Mouse (Mus musculus): ENCODE measurements around the gene Dpf3.

The Dpf3 gene

DNA sequence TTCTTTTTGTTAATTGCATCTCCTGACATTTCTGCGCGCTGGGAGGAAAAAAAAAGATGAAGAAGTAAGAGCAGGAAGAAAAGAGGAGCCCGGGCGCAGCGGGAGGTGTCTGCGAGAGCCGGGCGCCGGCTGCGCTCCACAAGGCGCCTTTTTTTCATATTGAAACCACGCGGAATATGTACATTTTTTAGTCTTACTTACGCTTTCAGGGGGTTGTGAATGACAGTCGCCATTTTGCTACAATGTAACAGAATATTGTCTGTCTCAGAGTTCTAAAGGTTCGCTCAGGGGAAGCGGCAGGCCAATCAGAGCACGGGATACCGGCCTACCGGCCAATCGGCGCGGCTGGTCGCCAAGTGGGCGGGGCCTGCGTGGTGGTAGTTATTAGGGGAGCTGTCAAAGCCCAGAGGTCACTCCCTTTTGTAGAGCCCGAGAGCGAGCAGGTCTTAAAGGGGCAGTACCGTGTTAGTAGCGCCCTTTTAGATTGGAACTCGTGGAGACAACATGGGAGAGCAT is at the start of gene Dpf3:
Gene Dpf3 (minus strand): TSS at position 241 of the 516 bp plus-strand sequence.
- DNase-seq = peak; percentile 91

DNA sequence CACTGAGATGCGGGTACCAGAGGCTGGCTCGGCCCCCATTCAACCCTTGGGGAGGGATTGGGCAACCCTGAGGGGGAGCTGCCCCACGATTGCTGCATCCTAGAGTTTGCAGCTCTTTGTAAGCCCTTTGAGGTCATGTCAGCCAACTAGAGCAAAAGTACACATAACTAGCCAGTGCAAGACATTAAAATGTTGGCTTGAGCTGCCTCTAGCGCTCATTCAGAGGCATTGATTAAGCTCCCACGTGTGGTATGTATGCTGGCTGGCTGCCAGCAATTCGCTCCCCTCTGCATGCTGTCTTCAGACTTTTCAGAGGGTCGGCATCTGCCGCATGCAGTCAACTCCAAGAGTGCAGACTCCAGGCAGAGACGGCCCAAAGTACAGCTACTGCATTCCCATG is 48.5 kb upstream of the Dpf3 start:
- DNase-seq = no peak

DNA sequence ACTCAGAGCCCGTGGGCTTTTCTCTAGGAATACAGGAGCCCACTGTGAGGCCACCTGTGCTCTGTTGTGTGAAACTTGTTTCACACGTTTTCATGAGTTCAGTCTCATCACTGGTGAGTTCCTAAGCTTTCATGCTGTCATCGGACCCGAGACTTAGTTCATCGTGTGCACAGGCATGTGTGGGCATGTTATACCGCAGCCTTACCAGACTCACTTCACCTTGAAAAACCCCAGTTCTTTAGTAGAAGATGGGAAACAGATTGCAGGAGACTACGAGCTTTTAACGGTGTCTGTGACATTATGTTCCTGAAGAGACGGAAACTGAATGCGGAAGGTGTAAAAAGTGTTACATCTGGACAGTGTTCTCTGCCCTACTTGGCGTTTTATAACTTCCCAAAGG is 47.9 kb upstream of the Dpf3 start:
- no peak for DNase-seq

DNA sequence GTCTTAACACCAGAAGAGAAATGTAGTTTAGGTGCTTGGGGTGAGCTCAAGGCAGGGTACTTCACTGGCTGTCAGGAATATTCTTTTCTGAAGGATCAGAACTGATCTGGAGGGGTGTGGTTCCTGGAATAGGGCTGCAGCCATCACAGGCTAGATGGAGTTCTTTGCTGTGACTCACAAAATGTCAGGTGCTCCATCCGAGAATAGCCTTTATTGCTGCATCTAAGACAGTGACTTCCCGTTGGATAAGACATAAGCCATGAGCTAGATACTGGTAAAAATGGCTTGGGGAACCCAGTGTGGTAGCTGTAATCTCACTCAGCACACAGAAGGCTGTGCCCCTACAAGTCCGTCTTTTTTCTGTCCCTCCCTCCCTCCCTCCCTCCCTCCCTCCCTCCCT is 46.7 kb upstream of the Dpf3 start:
- DNase-seq = no peak

DNA sequence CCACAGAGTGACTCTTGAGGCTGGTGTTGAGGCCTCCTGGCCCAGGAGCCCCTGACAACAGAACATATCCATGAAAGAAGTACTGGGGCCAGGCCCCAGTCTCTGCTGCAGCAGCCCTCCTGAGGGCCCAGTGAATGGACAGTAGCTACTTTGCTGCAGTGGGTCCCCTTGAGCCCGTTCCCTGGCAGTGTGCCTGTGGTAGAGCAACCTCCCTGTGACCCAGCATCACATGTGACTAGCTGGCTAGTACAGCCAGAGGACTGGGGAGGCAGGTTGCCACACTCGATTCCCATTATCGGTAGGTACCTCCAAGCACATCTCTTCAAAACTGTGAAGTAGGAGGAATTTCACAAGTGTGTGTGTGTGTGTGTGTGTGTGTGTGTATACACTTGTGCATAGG is 45.5 kb upstream of the Dpf3 start:
- no peak for DNase-seq

DNA sequence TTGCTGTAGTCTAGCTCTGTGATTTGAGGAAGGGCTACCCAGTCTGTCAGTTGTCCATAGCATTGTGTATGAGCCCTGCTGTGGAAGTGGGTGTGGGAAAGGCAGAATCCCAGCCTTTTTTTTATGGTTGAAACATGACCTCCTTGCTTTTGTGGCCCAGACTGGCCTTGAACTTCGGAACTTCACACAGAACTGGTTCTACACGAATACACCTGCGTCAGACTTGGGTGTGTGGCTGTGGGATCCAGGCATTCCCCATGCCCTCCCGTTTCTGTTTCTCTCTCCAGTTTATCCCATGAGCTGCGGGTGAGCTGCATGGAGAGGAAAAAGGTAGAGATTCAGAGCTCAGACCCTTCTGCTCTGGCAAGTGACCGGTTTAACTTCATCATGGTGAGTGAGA is 44.5 kb upstream of the Dpf3 start:
- no peak for DNase-seq

DNA sequence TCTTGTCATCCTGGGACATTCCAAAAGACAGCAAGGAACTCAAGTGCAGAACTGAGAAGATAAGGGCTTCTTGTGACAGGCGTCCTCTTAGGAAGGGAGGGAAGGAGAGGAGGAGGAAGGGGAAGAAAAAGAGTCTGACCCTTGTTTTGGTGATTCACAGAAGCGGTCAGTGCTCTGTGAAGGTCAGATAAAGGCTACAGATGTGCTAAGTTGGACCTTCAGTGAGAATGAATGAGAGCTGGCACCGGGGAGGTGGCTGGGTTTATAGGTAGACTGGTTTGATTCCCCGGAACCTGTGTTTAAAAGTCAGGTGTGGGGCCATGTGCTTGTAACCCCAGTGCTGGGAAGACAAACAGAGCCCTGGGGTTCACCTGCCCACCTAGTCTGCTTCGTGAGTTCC is 41.1 kb upstream of the Dpf3 start:
- DNase-seq = no peak

DNA sequence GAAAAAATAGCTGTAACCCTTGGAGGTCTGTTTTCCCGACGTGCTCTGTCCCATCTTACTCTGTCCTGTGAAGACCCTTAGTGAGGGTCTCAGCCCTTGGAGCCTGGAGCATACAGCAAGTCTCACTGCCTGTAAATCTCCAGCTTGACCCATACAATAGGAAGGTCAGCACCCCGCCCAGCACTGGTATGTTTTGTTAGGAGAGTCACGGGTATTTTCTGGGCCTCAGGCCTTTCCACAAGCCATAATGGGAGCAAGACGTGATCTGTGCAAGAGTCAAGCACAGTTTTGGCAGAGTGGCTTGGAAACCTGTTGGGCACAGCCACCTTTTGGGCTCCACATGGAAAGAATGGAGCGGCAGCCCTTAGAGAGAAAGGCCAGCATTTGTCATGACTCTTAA is 40.3 kb upstream of the Dpf3 start:
- DNase-seq = no peak

DNA sequence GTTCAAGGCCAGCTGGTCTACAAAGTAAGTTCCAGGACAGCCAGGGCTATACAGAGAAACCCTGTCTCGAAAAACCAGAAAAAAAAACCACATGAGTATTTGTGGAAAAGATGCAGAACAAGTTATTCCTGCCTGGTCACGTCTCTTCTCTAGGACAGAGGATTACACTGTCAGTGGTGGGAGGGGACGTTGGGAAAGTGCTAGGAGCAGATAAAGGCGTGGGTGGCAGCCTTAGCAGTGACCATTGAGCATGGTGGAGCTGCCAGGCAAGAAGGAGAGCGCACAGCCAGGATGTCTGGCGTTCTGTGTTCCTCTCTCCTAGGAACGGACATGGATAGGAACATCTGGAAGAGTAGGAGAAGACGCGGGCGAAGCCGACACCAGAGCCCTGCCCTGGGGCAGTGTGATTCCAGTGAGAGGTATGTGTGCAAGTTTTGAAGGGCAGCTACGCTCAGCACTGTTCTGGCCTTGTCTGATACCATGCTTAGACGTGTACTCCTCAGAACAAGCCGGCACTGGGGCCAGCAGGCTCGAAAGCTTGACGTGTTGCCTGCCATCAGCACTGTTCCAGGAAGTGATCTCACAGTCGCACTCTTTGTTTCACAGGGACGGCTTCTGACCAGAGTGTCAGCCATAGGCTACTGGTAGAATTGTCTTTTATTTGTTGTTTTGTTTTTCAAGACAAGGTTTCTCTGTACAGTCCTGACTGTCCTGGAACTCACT is 38.5 kb upstream of the Dpf3 start:
- no peak for DNase-seq

DNA sequence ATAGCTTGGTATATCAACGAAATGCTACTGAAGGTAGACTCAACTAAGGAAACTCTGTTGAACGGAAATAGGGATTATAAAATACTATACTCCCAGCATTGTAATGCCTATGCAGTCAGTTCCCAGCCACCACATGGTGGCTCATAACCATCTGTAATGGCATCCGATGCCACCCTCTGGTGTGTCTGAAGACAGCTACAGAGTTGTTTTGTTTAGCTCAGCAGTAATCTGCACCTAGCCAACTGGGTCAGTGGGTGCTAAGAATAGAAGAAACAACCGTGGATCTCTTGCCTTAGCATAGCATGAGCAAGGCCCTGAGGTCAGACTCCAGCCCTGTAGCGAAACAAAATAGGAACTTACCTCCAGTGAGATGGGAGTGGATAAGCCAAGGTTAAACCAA is 36.8 kb upstream of the Dpf3 start:
- no peak for DNase-seq

DNA sequence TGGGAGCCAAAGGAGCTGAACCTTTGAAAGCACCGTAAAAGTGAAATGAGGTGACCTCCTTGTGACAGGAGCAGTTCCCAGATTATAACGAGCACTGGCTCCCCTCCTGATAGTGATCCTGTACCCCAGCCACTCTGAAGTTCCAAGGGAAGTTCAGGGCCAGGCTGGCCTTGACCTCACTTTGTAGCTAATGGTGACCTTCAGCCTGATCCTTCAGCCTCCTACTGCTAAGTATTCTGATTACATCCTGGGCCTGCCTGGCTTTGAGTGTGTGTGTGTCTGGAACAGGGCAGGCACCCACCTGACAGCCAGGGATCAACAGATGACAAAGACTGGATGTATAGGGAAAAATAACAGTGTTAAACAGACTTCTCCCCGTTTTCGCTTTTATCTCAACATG is 36.4 kb upstream of the Dpf3 start:
- no peak for DNase-seq

DNA sequence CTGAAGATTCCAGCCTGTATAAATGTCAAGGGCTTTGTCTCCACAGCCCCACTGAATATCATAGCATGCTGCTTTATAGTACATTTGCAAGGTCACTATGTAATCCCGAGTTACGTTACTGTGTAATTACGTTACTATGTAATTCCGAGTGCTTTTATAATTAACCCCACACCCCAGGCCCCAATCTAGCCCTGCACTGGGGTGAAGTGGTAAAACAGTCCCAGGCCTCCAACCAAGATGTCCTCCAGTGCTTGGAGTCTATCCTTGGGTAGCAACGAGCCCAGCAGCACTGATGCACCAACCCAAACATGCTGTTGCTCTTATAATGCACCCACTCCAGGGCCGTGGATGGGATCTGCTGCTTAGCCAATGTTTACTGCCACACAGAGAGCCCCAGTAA is 35.5 kb upstream of the Dpf3 start:
- DNase-seq = no peak

DNA sequence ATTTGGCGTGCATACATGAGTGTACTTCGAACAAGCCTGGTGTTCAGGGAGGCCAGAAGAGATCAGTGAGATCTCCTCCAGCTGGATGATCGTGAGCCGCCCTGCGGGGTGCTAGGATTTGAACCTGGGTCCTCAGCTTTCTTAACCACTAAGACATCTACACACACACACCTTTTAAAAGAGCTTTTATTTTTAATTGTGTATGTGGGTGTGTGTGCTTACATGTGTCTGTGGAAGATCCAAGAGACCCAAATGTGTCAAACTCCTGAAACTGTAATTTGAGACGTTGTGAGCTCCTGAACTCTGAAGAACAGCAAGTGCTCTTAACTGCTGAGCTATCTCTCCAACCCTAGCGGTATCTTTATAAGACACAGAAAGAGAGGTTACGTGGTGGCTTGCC is 33.6 kb upstream of the Dpf3 start:
- DNase-seq = no peak

DNA sequence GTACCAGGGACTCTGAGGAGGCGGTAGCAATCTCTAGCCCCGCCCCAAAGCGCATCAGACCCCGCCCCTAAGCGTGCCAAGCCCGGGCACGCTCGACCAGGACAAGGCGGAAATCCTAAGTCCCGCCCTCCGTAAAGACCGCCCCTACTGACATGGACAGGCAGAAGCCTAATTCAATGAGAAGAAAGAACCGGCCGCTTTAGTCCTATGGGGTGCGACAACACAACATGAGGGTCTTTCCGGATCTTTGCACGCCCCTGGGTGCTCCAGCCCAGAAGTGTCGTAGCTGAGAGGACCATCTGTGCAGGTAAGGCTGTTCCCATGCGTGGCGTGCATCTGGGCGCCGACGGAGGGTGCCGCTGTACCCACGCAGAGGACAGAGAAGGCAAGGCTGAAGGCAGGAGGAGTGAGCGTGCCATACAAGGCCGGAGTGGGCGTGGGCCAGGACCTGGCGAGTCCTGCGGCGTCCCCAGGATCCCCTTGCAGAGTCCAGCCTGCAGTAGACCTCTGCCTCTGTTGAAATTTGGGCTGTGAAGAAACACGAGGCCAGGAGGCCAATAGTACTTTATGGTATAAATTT is 32.9 kb upstream of the Dpf3 start, which contains the start of gene Dcaf4:
Gene Dcaf4 (plus strand): TSS at position 156 of the 580 bp plus-strand sequence.
- peak; percentile 92 for DNase-seq

DNA sequence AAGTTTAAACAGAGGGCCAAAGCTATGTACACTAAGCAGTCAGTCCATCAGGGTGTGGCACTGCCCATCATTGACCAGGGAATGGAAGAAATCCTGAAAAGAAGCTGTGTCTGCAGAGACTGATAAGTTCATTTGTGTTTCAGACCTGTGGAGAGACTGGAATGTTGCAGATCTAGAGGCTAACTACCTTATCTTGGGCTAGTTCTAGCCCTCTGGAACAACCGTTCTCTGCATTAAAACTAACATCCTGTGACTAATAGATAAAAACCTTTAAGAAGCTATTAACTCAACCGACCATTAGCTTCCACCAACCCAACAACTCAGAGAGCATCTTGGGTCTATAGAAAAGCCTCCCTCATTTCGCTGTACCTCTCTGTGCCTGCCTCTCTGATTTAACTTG is 30.1 kb upstream of the Dpf3 start:
- DNase-seq = no peak

DNA sequence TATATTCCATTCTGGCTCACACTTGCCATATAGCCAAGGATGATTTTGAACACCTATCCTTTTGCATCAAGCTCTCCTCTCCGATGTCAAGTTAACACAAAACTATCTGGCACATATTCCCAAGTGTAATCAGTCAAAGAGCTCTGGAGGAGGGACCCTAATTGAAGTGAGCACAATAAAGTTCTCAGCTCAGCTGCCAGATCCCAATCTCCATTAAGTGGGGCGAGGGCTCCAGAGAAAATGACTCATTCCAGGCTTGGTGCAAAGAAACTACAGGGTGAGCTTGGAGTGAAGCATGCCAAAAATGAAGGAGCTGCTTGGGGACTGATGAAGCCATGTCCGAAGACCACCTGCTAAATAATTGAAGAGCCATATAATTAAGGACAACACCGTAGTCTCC is 26.7 kb upstream of the Dpf3 start:
- DNase-seq = no peak

DNA sequence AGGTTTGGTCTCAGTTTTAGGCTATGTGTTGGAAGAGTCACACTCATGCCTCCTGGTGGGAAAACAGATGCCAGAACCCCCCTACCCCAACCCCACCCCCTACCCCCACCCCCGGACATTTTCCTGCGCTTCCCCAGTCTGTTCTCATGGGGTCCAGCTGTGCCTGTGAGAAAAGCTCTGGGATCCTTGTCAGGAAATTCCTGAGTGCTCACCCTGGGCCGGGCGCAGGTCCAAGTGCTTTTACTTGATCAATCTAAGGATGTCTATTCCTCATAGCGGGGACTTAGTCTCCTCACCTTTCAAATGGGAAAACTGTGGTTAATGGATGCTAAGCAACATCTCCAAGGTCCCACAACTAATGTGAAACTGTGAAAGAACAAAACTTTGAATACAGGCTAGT is 25.7 kb upstream of the Dpf3 start:
- DNase-seq = no peak

DNA sequence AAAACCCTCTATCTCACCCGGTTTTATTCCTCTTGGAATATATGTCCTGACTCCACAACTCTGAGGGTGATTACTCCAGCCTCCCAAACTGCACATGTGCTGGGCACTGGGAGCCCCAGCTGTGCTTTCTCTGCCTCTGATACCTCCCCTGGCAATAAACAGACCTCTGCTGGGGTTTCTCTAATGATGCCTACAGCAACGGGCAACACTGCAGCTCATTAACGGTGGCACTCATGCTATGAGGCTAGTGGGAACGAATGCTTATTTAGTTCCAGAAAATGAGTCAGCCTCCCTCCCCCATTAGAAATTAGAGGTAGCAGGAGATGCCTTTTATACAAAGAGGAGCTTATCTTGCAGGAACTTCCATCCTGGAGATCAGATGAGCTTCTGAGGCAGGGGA is 25.3 kb upstream of the Dpf3 start:
- DNase-seq = no peak

DNA sequence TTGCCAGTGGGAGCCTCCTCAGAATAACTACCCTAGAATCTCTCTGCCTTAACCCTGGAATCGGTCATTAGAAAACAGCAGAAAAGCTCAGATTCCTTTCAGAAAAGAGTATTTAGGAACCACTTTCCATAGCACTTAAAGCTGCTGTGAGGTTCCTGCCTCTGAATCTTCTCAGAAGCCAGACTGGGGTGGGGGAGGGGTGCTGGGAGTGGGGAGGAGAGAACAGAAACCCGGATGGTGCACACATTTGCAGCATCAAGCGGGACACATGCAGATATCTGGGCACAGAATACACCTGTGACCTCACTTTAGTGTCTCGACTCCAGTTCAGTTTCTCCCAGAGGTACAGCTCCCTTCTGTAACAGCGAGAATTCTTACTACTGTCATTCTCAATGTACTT is 23.1 kb upstream of the Dpf3 start:
- no peak for DNase-seq

DNA sequence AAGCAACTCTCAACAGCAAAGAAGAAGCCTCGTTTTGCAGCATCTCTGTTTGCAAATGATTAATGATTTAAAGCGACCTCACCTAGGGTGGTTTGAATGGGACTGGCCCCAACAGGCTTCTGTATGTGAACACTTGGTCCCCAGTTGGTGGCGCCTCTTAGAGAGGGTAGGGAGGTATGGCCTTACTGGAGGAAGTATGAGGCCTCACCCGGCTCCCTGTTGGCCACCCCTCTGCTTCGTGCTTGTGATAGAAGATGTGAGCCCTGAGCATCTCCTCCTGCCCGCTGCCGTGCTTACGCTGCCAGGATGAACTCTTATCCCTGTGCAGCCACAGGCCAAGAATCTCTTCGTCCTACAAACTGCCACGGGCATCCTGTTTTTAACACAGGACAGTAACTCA is 19.0 kb upstream of the Dpf3 start:
- DNase-seq = no peak

DNA sequence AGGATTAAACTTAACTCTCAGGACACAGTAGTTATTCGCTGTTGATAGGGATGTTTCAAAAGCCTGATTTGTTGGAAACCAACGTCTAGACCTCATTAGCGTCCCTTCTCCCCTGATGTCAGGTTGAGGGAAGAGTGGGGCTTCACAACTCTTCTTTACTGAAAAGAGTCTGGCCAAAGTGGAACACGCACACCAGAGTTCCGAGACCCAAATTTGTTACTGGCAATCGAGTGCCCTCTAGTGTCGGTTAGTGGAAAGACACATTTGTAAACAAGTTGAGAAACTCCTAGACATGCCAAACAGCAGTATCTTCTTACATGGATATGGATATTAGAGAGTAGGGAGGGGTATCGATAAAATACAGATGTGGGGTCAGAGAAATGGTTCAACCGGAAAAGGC is 14.7 kb upstream of the Dpf3 start:
- peak; percentile 36 for DNase-seq

DNA sequence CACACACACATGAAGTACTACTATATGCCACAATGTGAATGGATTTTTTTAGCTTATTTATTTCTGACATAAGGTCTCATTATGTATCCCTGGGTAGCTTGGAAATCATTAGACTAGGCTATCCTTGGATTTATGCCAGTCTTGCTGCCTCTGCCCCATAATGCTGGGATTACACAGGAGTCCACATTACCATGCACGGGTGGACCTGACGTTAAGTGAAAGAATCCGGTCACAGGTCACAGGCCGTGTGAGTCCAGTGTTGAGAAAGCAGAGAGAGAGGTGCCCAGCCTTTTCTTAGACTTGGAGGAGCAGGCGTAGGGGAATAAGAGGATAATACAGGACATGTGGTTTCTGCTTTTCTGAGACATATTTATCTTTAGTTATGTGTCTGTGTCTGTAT is 11.7 kb upstream of the Dpf3 start:
- no peak for DNase-seq

DNA sequence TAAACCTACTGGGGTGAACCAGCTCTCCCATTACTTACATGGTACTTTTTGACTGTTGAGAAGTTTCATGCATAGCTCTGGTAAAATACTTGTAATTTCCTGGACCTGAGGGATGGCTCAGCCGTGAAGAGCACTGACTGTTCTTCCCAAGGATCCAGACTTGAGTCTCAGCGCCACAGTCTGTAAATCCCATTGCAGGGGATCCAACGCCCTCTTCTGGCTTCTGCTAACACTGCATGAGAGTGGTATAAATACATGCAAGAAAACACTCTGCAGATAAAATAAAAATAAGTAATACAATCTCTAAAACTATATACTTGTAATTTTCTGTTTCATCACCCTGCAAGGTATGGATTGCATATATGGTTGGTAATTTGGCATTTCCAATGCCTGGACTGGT is 10.4 kb upstream of the Dpf3 start:
- DNase-seq = no peak

DNA sequence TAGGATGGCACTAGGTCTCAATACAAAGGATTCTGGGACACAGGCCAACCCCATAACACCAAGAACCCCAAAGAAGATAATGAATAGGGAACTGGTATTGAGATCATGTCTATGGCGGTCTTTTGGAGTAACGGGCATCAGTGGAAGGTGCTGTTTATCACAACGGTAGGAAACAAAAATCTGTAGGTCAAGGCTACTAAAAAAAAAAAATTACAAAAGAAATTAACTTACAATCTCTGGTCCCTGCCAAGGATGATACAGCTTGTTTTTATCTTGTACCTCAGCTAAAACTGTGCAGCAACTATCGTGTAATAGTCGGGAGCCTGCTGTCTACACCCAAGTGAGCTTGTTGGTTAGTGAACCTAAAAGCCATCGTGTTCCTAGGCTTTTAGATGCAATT is 9.2 kb upstream of the Dpf3 start:
- no peak for DNase-seq

DNA sequence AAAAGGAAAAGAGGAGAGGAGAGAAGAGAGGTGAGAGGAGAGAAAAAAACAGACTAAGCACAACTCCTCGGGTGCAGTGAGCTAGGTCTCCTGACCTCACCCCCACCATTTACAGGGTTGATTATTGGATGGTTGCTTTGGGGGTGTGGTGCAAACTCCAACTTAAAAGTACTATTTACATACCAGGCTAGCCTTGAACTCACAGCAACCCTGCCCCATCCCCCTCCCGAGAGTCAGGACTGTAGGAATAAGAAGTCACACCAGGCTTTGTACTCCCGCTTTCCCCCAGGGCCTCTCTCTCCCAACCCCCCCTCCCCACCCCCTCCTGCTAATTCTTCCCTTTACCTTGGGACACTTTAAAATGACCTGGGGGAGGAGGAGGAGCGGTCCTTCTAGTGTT is 8.8 kb upstream of the Dpf3 start:
- no peak for DNase-seq

Measured in right cerebral cortex, postnatal 25 days (tissue).